Mouse (Mus musculus): Measurements from ENCODE around the gene Casp3.

The Casp3 gene

GRCm38 (mm10) chr8:46598114-46598513 lies 19.0 kb upstream of the Casp3 start:
- no peak for TF ChIP-seq POU5F1 (IDR thresholded peaks at IDR 0.05; ENCODE audit: borderline replicate concordance, low read length)
- TF ChIP-seq NANOG (IDR thresholded peaks at IDR 0.05; ENCODE audit: borderline replicate concordance, low read length) = no peak
- no peak for TF ChIP-seq CTCF (conservative IDR thresholded peaks at IDR 0.05; ENCODE audit: low read length)
- no peak overlapping the region for H3K4me3 ChIP-seq (replicated peaks; ENCODE audit: low read length)
- peaks cover 10% of the 10 kb centered on the region for H3K4me1 ChIP-seq (replicated peaks; ENCODE audit: low read depth, low read length)
- H3K9me3 ChIP-seq (ENCODE audit: low read length) = no peaks in the 10 kb centered on the region
- no peaks in the 10 kb centered on the region for H3K27me3 ChIP-seq (ENCODE audit: insufficient read depth, low read length)
- peaks cover 51% of the 10 kb centered on the region for H3K36me3 ChIP-seq (ENCODE audit: insufficient read depth, low read length)

- TF ChIP-seq NANOG (IDR thresholded peaks at IDR 0.05; ENCODE audit: borderline replicate concordance, low read length) = no peak
- no peak for TF ChIP-seq POU5F1 (IDR thresholded peaks at IDR 0.05; ENCODE audit: borderline replicate concordance, low read length)
- no peak for TF ChIP-seq CTCF (conservative IDR thresholded peaks at IDR 0.05; ENCODE audit: low read length)
- Histone ChIP-seq H3K4me1 (replicated peaks; ENCODE audit: low read depth, low read length) (peaks cover 10% of the 10 kb centered on the region), H3K4me3 (replicated peaks; ENCODE audit: low read length) (no peak overlapping the region), H3K9me3 (ENCODE audit: low read length) (no peaks in the 10 kb centered on the region), H3K27me3 (ENCODE audit: insufficient read depth, low read length) (no peaks in the 10 kb centered on the region), H3K36me3 (ENCODE audit: insufficient read depth, low read length) (peaks cover 50% of the 10 kb centered on the region)
Observed at GRCm38 (mm10) chr8:46598753-46599152, 18.3 kb upstream of the Casp3 start.

- H3K9me3 ChIP-seq (ENCODE audit: low read length) = no peaks in the 10 kb centered on the region
- TF ChIP-seq POU5F1 (IDR thresholded peaks at IDR 0.05; ENCODE audit: borderline replicate concordance, low read length) = no peak
- no peak for TF ChIP-seq CTCF (conservative IDR thresholded peaks at IDR 0.05; ENCODE audit: low read length)
- no peak for TF ChIP-seq NANOG (IDR thresholded peaks at IDR 0.05; ENCODE audit: borderline replicate concordance, low read length)
- no peak overlapping the region for H3K4me3 ChIP-seq (replicated peaks; ENCODE audit: low read length)
- H3K36me3 ChIP-seq (ENCODE audit: insufficient read depth, low read length) = peaks cover 47% of the 10 kb centered on the region
- peaks cover 10% of the 10 kb centered on the region for H3K4me1 ChIP-seq (replicated peaks; ENCODE audit: low read depth, low read length)
- H3K27me3 ChIP-seq (ENCODE audit: insufficient read depth, low read length) = no peaks in the 10 kb centered on the region
Observed at GRCm38 (mm10) chr8:46599314-46599904, 17.7 kb upstream of the Casp3 start.

- Histone ChIP-seq H3K4me3 (replicated peaks; ENCODE audit: low read length) (no peak overlapping the region), H3K27me3 (ENCODE audit: insufficient read depth, low read length) (no peaks in the 10 kb centered on the region), H3K9me3 (ENCODE audit: low read length) (no peaks in the 10 kb centered on the region), H3K4me1 (replicated peaks; ENCODE audit: low read depth, low read length) (peaks cover 9% of the 10 kb centered on the region), H3K36me3 (ENCODE audit: insufficient read depth, low read length) (peaks cover 56% of the 10 kb centered on the region)
- no peak for TF ChIP-seq CTCF (conservative IDR thresholded peaks at IDR 0.05; ENCODE audit: low read length)
- no peak for TF ChIP-seq POU5F1 (IDR thresholded peaks at IDR 0.05; ENCODE audit: borderline replicate concordance, low read length)
- TF ChIP-seq NANOG (IDR thresholded peaks at IDR 0.05; ENCODE audit: borderline replicate concordance, low read length) = no peak
Observed at GRCm38 (mm10) chr8:46600959-46601707, 16.0 kb upstream of the Casp3 start.

GRCm38 (mm10) chr8:46603587-46603986 lies 13.5 kb upstream of the Casp3 start:
- Histone ChIP-seq H3K4me1 (replicated peaks; ENCODE audit: low read depth, low read length) (0 out of 2 replicates have a peak, but pooled peaks cover 3% of the 10 kb centered on the region), H3K9me3 (ENCODE audit: low read length) (no peaks in the 10 kb centered on the region), H3K27me3 (ENCODE audit: insufficient read depth, low read length) (no peaks in the 10 kb centered on the region), H3K4me3 (replicated peaks; ENCODE audit: low read length) (no peak overlapping the region), H3K36me3 (ENCODE audit: insufficient read depth, low read length) (peaks cover 48% of the 10 kb centered on the region)
- no peak for TF ChIP-seq POU5F1 (IDR thresholded peaks at IDR 0.05; ENCODE audit: borderline replicate concordance, low read length)
- no peak for TF ChIP-seq CTCF (conservative IDR thresholded peaks at IDR 0.05; ENCODE audit: low read length)
- no peak for TF ChIP-seq NANOG (IDR thresholded peaks at IDR 0.05; ENCODE audit: borderline replicate concordance, low read length)

GRCm38 (mm10) chr8:46606930-46607329 lies 10.2 kb upstream of the Casp3 start:
- TF ChIP-seq CTCF (conservative IDR thresholded peaks at IDR 0.05; ENCODE audit: low read length) (no peak), POU5F1 (IDR thresholded peaks at IDR 0.05; ENCODE audit: borderline replicate concordance, low read length) (no peak), NANOG (IDR thresholded peaks at IDR 0.05; ENCODE audit: borderline replicate concordance, low read length) (no peak)
- H3K4me1 ChIP-seq (replicated peaks; ENCODE audit: low read depth, low read length) = peaks cover 3% of the 10 kb centered on the region; the same call in 1 of the 2 replicates
- peaks cover 58% of the 10 kb centered on the region for H3K36me3 ChIP-seq (ENCODE audit: insufficient read depth, low read length)
- no peaks in the 10 kb centered on the region for H3K9me3 ChIP-seq (ENCODE audit: low read length)
- H3K27me3 ChIP-seq (ENCODE audit: insufficient read depth, low read length) = no peaks in the 10 kb centered on the region
- no peak overlapping the region for H3K4me3 ChIP-seq (replicated peaks; ENCODE audit: low read length)

GRCm38 (mm10) chr8:46611557-46611956 lies 5.5 kb upstream of the Casp3 start:
- Histone ChIP-seq H3K4me1 (replicated peaks; ENCODE audit: low read depth, low read length) (peaks cover 15% of the 10 kb centered on the region), H3K27me3 (ENCODE audit: insufficient read depth, low read length) (no peaks in the 10 kb centered on the region)
- TF ChIP-seq POU5F1 (IDR thresholded peaks at IDR 0.05; ENCODE audit: borderline replicate concordance, low read length) = no peak
- no peak for TF ChIP-seq NANOG (IDR thresholded peaks at IDR 0.05; ENCODE audit: borderline replicate concordance, low read length)
- TF ChIP-seq CTCF (conservative IDR thresholded peaks at IDR 0.05; ENCODE audit: low read length) = no peak

GRCm38 (mm10) chr8:46612913-46613312 lies 4.2 kb upstream of the Casp3 start:
- H3K36me3 ChIP-seq (ENCODE audit: insufficient read depth, low read length) = peaks cover 36% of the 10 kb centered on the region
- H3K9me3 ChIP-seq (ENCODE audit: low read length) = no peaks in the 10 kb centered on the region
- TF ChIP-seq NANOG (IDR thresholded peaks at IDR 0.05; ENCODE audit: borderline replicate concordance, low read length) = no peak
- TF ChIP-seq POU5F1 (IDR thresholded peaks at IDR 0.05; ENCODE audit: borderline replicate concordance, low read length) = no peak
- no peak for TF ChIP-seq CTCF (conservative IDR thresholded peaks at IDR 0.05; ENCODE audit: low read length)
- no peak overlapping the region for H3K4me3 ChIP-seq (replicated peaks; ENCODE audit: low read length)
- H3K4me1 ChIP-seq (replicated peaks; ENCODE audit: low read depth, low read length) = peaks cover 16% of the 10 kb centered on the region
- no peaks in the 10 kb centered on the region for H3K27me3 ChIP-seq (ENCODE audit: insufficient read depth, low read length)

More at GRCm38 (mm10) chr8:46611557-46611956, 5.5 kb upstream of the Casp3 start:
- peaks cover 41% of the 10 kb centered on the region for H3K36me3 ChIP-seq (ENCODE audit: insufficient read depth, low read length)
- H3K9me3 ChIP-seq (ENCODE audit: low read length) = no peaks in the 10 kb centered on the region
- H3K4me3 ChIP-seq (replicated peaks; ENCODE audit: low read length) = no peak overlapping the region
